Mouse (Mus musculus): Measurements from ENCODE around the gene Hist1h2bq. TPM values are rescaled to one million over a fixed set of nuclear protein-coding genes. Genes with fewer than 3 reads are reported as not detected.

Gene Hist1h2bq
- 25.5 TPM for total RNA-seq (2023)

GRCm38 (mm10) chr13:21810073-21810472 lies at the start of gene Hist1h2bq, which contains the start of gene Hist1h2ao:
Gene Hist1h2bq, minus strand, starts transcription at chr13:21810197.
Gene Hist1h2ao, plus strand, starts transcription at chr13:21810465.

GRCm38 (mm10) chr13:21833461-21833860 lies 23.5 kb upstream of the Hist1h2bq start, which contains the start of the genes Hist1h2ap and Hist1h2br:
Gene Hist1h2ap, minus strand, starts transcription at chr13:21833507.
Gene Hist1h2br, plus strand, starts transcription at chr13:21833743.

GRCm38 (mm10) chr13:21831418-21832394 lies 21.7 kb upstream of the Hist1h2bq start, which contains the start of gene Hist1h4n:
Gene Hist1h4n, minus strand, starts transcription at chr13:21832196.

GRCm38 (mm10) chr13:21811539-21811938 lies 1.5 kb upstream of the Hist1h2bq start, which contains the start of gene Hist1h4m:
Gene Hist1h4m, plus strand, starts transcription at chr13:21811746.

GRCm38 (mm10) chr13:21786899-21787629 lies 22.9 kb downstream of the Hist1h2bq start, which contains the start of the genes Hist1h2an and Hist1h2bp:
Gene Hist1h2an, minus strand, starts transcription at chr13:21787218.
Gene Hist1h2bp, plus strand, starts transcription at chr13:21787461.

GRCm38 (mm10) chr13:21783255-21783617 lies 26.8 kb downstream of the Hist1h2bq start, which contains the start of gene Hist1h3i:
Gene Hist1h3i, minus strand, starts transcription at chr13:21783370.

GRCm38 (mm10) chr13:21779767-21780731 lies 29.9 kb downstream of the Hist1h2bq start, which contains the start of gene Hist1h1b:
Gene Hist1h1b, minus strand, starts transcription at chr13:21780625.

Other genes starting within 250 kb of the Hist1h2bq start
- not detected for gene Olfr1364, start 228.4 kb downstream of the Hist1h2bq start, total RNA-seq (2023)
- not detected for gene Olfr1362, start 196.2 kb downstream of the Hist1h2bq start, total RNA-seq (2023)
- not detected for gene Olfr11, start 167.7 kb downstream of the Hist1h2bq start, total RNA-seq (2023)
- not detected for gene Olfr1361, start 146.8 kb downstream of the Hist1h2bq start, total RNA-seq (2023)
- not detected for gene Olfr1360, start 132.8 kb downstream of the Hist1h2bq start, total RNA-seq (2023)
- gene Olfr1359, start 112.1 kb downstream of the Hist1h2bq start, total RNA-seq (2023), result not detected
- gene Hist1h2bl, start 94.1 kb downstream of the Hist1h2bq start, total RNA-seq (2023), result 38.5 TPM
- gene Hist1h2ai, start 93.8 kb downstream of the Hist1h2bq start, total RNA-seq (2023), result 23.2 TPM
- gene Hist1h3h, start 92.5 kb downstream of the Hist1h2bq start, total RNA-seq (2023), result 51.3 TPM
- gene Hist1h2bm, start 88.2 kb downstream of the Hist1h2bq start, total RNA-seq (2023), result 9.1 TPM
- gene Hist1h4j, start 75.1 kb downstream of the Hist1h2bq start, total RNA-seq (2023), result 8.5 TPM
- gene Hist1h4k, start 59.7 kb downstream of the Hist1h2bq start, total RNA-seq (2023), result 192 TPM
- 29.1 TPM for gene Hist1h2ak, start 56.4 kb downstream of the Hist1h2bq start, total RNA-seq (2023)
- gene Hist1h2bn, start 56.1 kb downstream of the Hist1h2bq start, total RNA-seq (2023), result 72.0 TPM
- gene Hist1h1b, start 29.6 kb downstream of the Hist1h2bq start, total RNA-seq (2023), result 15.4 TPM
- 103 TPM for gene Hist1h3i, start 26.8 kb downstream of the Hist1h2bq start, total RNA-seq (2023)
- 12.5 TPM for gene Hist1h2an, start 23.0 kb downstream of the Hist1h2bq start, total RNA-seq (2023)
- 14.0 TPM for gene Hist1h2bp, start 22.7 kb downstream of the Hist1h2bq start, total RNA-seq (2023)
- 52.1 TPM for gene Hist1h2ao, start 268 bp upstream of the Hist1h2bq start, total RNA-seq (2023)
- gene Hist1h4m, start 1.5 kb upstream of the Hist1h2bq start, total RNA-seq (2023), result 202 TPM
- gene Hist1h4n, start 22.0 kb upstream of the Hist1h2bq start, total RNA-seq (2023), result not detected
- 61.1 TPM for gene Hist1h2ap, start 23.3 kb upstream of the Hist1h2bq start, total RNA-seq (2023)
- 25.7 TPM for gene Hist1h2br, start 23.5 kb upstream of the Hist1h2bq start, total RNA-seq (2023)
- gene Zfp184, start 134.9 kb upstream of the Hist1h2bq start, total RNA-seq (2023), result 3.5 TPM
- not detected for gene Pom121l2, start 171.0 kb upstream of the Hist1h2bq start, total RNA-seq (2023)
- 0.53 TPM for gene Prss16, start 199.5 kb upstream of the Hist1h2bq start, total RNA-seq (2023)
- gene Hist1h2ah, start 225.4 kb upstream of the Hist1h2bq start, total RNA-seq (2023), result 27.0 TPM
- 29.9 TPM for gene Hist1h2bk, start 225.7 kb upstream of the Hist1h2bq start, total RNA-seq (2023)
- 44.4 TPM for gene Hist1h4i, start 231.2 kb upstream of the Hist1h2bq start, total RNA-seq (2023)
- gene Hist1h2ag, start 232.7 kb upstream of the Hist1h2bq start, total RNA-seq (2023), result 28.7 TPM
- 24.6 TPM for gene Hist1h2bj, start 233.0 kb upstream of the Hist1h2bq start, total RNA-seq (2023)